Mouse (Mus musculus) telencephalon, adult 2 months (tissue): Measurements from ENCODE around the gene Dnah2.

Source experiments
- DNase-seq: peaks from one replicate; pipeline ENCODE4 v3.0.0-alpha.2; 2011; ENCODE audit warnings: low read depth, low spot score

Dnah2 gene

DNA sequence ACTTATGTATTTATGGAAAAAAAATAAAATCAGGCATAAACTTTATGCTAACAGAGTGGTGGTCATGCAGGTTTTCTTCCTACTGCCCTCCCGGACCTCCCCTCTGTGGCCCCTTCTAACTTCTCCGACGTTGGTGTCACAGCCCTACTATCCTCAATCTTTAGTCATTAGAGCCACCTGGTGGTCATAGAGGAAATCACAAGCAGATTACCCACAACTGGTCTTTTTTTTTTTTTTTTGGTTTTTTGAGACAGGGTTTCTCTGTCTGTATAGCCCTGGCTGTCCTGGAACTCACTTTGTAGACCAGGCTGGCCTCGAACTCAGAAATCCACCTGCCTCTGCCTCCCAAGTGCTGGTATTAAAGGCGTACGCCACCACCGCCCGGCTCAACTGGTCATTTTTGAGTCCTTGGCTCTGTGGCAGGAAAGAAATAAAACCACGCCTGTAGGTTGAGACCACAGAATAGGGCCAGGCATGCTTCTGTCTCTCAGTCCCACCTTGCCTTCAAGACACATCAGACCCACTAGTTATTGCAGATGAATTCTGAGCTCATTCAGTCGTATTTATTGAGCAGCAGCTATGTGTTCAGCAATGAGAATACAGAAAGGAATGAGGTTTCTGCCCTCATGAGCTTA, 158.4 kb downstream of the Dnah2 start:
- no peak for DNase-seq

DNA sequence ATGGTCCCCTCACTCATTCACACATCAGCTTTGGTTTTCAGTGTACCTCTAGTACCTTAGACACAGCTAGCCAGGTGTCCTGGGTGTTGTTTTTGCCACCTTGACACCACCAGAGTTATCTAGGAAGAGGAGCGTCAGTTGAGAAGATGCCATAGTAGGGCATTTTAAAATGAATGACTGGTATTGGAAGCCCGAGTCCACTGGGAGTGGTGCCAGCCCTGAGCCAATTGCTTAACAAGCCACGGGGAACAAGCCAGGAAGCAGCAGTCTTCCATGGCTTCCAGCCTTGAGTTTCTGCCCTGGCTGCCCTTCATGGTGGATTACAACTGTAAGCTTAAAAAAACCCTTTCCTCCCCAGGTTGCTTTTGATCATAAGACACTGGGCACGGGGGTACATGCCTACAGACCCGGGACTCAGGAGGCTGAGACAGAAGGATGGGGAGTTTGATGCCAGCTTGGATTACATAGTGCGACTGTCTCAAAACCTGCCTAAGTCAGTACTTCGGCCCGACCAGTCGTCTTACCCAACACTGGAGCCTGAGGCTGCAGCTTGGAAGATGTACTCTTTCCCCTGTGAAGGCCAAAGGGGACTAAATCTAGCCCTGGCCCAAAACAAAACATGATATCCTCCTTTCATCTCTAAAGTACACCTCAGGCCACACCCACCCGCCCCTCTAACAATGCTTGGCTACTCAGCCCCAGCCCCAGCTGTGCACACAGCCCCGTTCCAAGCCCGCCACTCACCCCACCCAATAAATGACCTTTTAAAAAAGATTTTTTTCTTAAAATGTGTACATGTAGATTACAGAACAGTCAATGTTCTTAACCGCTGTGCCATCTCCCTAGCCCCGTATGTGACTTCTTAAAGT, 159.1 kb downstream of the Dnah2 start:
- DNase-seq: no peak

DNA sequence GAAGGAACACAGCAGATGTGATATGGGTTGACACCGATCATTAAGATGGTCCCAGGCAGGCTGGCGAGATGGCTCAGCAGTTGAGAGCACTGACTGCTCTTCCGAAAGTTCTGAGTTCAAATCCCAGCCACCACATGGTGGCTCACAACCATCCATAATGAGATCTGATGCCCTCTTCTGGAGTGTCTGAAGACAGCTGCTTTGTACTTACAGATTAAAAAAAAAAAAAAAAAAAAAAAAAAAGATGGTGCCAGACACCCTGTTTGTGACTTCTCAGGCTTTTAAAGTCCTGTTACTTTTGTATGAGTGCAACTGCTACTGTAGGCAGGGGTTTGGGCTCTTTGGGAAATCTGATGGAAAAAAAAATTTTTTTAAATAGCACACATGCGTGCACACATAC, 160.2 kb downstream of the Dnah2 start:
- no peak for DNase-seq

DNA sequence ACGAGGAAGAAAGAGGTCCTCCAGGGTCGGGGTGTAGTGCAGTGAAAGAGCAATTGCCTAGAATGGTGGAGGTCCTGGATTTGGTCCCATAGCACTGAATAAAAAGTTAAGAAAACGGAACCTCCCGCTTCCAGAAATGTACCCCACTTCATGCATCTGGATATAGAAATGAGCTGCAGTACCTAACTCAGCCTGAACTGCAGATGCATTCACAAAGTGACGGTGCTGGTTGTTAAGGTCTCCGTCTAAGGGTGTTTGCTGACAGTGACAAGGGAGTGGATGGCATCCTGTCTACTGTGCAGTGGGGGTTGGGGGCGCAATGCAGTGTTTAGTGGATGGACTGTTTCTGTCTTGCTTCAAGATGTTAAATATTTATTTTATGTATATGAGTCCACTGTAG, 162.2 kb downstream of the Dnah2 start:
- DNase-seq: no peak

DNA sequence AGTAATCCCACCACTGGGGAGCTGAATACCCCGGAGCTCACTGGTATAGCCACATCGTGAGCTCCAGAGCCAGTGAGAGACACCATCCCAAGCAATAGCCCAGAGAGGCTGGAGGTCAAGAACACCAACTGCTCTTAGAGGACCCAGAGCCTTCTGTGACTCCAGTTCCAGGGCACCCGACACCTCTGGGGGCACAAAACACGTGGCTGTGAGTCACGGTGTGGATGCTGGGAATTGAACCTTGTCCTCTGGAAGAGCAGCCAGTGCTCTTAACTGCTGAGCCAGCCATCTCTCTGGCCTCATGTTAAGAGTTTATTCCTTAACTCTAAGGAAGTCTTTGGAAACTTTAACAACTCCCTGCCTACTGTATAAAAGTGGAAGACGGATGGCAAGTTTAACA, 163.9 kb downstream of the Dnah2 start:
- no peak for DNase-seq

DNA sequence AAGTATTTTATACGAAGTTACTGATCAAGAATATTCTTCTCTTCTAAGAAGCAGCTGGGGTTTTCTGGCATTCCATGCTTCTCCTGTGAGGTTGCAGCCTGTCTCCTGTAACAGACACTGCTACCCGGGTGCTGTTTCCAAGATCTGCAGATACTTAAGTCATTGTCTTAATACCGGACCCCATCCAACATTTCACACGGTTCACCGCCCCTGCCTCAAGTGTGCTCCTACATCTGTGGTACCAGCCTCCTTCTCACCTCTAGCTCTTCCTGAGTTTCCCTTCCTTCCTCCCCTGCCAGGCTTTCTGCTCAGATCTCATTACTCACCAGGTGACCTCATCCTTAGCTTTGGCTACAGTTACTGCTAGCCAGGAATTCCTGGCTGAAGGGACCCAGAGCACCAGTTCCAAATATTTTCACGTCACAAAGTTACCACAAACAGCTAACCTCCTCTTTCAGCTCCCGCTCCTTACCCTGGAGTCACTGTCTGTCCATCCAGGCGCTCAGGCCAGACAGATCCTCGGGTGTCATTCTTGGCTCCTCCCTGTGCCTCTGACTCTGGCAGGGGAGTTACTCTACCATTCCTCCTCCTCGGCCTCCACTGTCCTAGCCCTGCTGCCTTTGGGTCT, 166.3 kb downstream of the Dnah2 start:
- DNase-seq: no peak

DNA sequence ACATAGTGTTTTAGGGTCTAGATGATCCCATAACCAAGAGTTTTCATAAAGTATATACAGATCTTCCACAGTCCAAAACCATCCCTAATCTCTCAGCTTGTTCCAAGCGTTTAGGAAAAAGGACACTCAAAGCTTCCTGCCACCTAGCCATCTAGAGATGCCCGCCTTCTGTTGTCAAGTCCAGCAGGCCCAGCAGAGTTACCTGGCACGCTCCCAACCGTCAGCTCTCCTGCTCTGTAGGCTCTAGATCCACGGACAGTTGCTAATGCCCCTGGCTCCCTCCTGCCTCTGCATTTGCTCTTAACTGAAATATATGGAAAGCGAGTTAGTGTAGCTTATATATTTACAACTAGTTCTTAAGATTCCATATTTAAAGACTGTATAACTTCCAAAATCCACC, 167.6 kb downstream of the Dnah2 start:
- no peak for DNase-seq

DNA sequence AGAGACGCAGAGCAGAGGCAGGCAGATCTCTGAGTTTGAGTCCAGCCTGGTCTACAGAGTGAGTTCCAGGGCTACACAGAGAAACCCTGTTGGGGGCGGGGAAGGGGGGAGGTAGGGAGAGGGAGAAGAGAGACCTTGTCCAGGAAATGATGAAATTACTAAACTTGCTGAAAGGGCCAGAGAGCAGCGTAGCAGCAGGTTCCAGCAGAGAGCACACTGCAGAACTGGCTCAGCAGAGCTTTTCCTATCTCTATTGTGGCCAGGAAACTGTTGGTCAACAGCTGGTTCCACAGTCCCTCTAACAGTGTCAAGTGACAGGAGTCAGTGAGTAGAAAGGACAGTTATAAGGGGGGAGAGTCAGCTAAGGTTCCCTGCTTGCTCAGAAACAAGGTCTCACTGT, 169.3 kb downstream of the Dnah2 start:
- no peak for DNase-seq

DNA sequence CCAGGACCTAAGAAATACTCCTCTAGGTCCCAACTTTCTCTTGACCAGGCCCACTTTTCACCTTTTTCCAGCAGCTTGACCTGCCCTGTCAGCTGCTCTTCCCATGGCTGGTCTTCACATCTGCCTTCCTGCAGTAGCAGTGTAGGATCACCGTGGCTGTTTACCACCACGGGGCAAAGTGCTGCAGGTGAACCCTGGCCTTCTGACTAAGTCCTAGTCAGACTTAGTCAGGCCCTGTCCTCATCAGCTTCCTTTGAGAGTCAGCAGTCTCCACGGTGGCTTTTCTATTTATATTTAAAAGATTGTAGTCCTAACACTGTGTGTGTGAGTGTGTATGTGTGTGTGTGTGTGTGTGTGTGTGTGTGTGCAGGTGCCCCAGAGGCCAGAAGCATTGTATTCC, 171.1 kb downstream of the Dnah2 start:
- no peak for DNase-seq

DNA sequence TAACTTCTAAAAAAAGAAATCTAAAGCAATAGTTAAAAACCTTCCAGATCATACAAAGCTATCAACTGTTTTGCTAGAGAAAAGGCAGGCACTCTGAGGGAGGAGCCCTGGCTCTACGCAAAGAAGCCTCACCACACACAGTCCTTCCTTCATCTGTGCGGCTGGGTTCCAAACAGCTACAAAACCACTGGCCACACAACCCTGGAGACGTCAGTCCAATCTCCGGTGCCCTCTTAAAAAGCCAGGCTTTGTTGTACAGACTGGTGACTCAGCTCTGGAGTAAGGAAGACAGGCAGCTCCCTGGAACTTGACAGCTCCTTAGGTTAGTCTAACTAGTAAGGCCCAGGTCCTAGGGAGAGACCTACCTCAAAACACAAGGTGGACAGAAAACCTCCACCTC, 173.3 kb downstream of the Dnah2 start:
- no peak for DNase-seq

DNA sequence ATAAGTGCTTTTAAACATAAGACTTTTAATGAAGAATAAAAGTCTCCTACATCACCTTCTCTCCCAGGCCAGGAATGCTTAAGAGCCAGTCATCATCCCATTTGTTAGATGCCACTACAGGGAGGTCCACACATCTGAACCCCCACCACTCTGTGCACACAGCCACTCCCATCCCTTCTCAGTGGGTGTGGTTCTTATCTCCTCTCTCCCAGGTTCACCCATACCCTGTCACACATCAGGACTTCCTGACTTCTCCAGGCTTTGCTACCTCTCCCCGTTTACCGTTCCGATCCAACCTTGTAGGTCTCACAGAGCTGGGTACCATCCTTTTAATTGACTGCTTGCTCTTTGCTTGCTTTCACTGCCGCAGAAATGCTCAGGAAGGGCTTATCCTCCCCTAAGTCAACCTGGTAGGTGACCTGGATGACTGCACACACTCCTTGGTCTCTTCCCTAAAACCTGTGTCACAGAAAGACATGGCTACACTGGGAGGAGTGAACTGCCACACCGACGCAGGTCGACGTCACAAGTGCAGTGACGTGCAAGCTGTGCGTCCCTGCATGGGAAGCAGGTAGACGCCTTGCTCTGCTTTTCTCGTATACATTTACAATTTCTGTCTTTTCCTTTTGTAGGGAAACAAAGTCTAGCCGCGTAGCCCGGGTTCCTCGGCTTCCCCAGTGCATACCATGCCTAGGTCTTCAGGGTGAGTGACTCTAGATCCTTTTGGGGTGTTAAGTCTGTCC, 175.5 kb downstream of the Dnah2 start:
- no peak for DNase-seq

DNA sequence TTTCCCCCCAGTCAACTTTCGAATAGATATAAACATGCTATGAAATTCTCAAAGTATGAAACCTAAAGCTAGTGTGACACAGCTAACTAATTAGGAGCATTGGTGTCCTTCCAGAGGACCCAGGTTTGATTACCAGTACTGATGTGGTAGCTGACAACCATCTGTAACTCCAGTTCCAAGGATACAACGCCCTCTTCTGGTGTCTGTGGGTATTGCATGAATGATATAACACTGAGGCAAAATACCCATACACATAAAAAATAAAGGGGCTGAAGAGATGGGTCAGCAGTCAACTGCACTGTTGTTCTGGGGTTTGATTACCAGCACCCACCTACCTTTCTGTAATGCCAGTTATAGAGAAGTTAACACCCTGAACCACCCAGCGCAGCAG, 176.1 kb downstream of the Dnah2 start:
- no peak for DNase-seq

DNA sequence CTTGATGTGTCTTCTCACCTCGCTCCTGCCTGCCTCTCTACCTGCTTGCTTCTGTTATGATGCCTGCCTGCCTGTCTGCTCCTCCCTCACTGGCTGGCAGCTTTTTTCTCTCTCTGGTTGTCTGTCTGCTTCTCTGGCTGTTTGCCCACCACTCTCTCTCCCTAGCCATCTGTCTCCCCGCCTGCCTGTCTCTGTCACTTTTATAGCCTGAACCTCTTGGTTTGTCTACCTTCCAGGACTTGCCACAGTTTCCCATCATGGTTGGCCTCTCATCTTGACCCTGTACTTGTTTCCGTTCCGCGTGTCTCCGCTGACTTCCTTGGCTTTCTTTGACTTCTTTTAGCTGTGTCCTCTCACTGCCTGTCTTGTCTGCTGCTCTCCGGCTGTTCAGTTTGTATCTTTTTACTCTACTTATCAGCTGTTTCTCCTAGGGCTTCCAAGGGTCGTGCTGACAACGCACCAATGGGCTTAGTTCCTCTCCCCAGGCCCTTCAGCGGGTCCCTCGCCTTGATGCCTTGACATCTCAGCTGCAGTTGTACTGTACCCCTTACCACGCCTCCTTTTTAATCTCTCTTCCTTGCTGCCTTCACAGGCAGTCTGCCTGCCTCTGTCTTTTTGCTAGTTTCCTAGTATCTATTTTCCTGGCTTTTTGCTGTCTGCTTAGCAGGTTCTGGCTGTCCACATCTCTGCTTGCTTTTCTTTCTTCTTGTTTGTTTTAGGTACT, 176.7 kb downstream of the Dnah2 start:
- no peak for DNase-seq

DNA sequence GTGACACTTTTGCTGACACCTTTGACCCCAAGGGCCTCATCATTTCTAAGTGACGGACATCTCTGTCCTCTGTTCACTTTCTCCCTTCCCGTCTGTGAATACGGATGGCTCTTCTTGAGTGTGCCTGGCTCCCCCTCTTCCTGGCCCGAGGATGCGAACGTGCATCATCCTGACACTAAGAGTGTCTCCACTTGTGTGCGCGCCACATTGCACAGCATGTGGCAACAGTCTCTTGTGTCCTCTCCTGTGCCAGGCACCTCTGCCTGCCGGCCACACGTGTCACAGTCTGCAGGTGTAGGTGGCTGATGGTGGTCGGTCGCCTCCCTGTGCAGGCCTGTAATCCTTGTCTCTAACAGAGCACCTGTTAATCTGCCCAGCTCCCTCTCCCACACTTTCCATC, 177.3 kb downstream of the Dnah2 start:
- DNase-seq: no peak

DNA sequence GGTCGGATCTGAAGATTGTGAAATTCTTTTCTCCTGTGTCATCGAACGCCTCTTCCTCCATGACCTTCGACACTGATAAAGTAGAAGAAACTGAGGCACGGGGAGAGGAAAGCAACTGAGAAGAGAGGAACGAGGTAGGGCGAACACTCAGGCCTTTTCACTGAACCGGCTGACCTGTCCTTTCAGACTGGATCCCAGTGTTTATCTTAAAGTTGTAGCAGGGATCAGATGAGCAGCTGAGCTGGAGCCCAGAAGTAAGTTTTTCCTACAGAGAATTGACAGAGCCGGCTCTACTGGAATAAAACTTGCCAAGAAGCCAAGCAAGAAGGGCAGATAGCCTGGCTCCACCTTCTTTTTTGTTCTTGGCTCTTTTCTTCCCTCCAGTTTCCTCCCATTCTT, 178.1 kb downstream of the Dnah2 start:
- DNase-seq: no peak
